ENCODE assay signal across 23 mouse cellular contexts in the genomic region with DNA sequence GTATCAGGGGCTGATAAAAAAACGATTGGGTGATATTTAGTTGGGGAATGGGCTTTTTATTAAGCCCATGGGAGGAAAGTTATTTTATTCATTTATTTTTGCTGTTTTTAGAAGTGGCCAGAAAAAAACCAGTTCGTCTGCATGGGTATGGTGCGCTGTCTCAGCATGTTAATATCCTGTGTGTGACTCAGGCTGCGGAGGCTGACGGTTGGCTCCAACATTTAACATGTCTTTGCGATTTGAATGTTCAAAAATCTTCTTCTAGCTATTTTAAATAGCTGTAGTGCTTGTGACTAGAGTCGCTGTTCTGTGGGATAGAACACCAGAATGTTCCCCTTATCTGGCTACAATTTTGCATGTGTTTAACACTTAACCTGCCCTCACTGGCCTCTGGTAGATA.
DNase-seq lines count a peak whose midpoint lies in the region; ATAC-seq and TF ChIP-seq lines count a peak whose summit lies in the region.
"Had no signal": no experiment of that assay in that cellular context is flagged by ENCODE, and none has a peak within 500 bp of the region (broad histone marks: within the 10 kb centered on the region; RNA-seq: fewer than 3 reads in every experiment).

No protein-coding gene starts in this region.

- intact Hi-C loops in left cerebral cortex, postnatal 14 days (cut with DNase I) = no loop called here
- intact Hi-C loops in left cerebral cortex, postnatal 10 days (cut with DNase I) = no loop called here

- WGBS in heart, embryonic 11.5 days (ENCODE audit: insufficient replicate concordance) = 78% methylated on average over 7 of the region's 7 CpGs
- WGBS in macrophage (ENCODE audit: missing documents) = 86% methylated on average over 7 of the region's 7 CpGs
- 86% methylated on average over 7 of the region's 7 CpGs for WGBS in midbrain, embryonic 15.5 days

- no peak overlapping the region for H3K27ac ChIP-seq in heart, embryonic 11.5 days (ENCODE audit: low read depth, low read length)
- peak overlapping the region; percentile 67 for H3K27ac ChIP-seq in cortical plate, adult 2 months (ENCODE audit: insufficient read depth, low read length)
- H3K27ac ChIP-seq in macrophage = peak overlapping the region; percentile 28; the same call in 1 of the 2 replicates
- H3K27ac ChIP-seq in midbrain, embryonic 15.5 days = no peak overlapping the region
- H3K27ac ChIP-seq: forebrain, embryonic 10.5 days; heart, adult 2 months; hindbrain, embryonic 12.5 days; liver, embryonic 13.5 days; midbrain, embryonic 12.5 days had no signal

- no peaks in the 10 kb centered on the region for H3K4me1 ChIP-seq in heart, embryonic 11.5 days (ENCODE audit: control insufficient read depth, insufficient read depth, low read length)
- peaks cover 2% of the 10 kb centered on the region; the same call in 1 of the 2 replicates for H3K4me1 ChIP-seq in cortical plate, adult 2 months (ENCODE audit: control insufficient read depth, insufficient read depth, low read length)
- H3K4me1 ChIP-seq in midbrain, embryonic 15.5 days = no peaks in the 10 kb centered on the region
- H3K4me1 ChIP-seq: forebrain, embryonic 10.5 days; hindbrain, embryonic 12.5 days; liver, embryonic 13.5 days; midbrain, embryonic 12.5 days had no signal

- ATAC-seq in heart, embryonic 11.5 days (replicated peaks; ENCODE audit: insufficient number of reproducible peaks, low FRiP score, low TSS enrichment) = no peak
- ATAC-seq in midbrain, embryonic 15.5 days (replicated peaks) = no peak
- ATAC-seq: forebrain, postnatal 0 days; intestine, postnatal 0 days; Patski had no signal

- H3K9ac ChIP-seq in heart, embryonic 11.5 days (ENCODE audit: low read depth, low read length) = no peak overlapping the region
- no peak overlapping the region for H3K9ac ChIP-seq in midbrain, embryonic 15.5 days
- H3K9ac ChIP-seq: forebrain, postnatal 0 days; hindbrain, embryonic 12.5 days; liver, embryonic 13.5 days; midbrain, embryonic 12.5 days had no signal

- TF ChIP-seq CTCF in cortical plate, adult 2 months (IDR thresholded peaks at IDR 0.05; ENCODE audit: extremely low read depth, insufficient read depth, low read length) = no peak

- peak; percentile 35 for DNase-seq in heart, adult 11 months
- DNase-seq in left cerebral cortex, postnatal 14 days (ENCODE audit: low spot score in 2 of 2) = peak; percentile 45 to 62
- no peak for DNase-seq in left cerebral cortex, postnatal 10 days (ENCODE audit: extremely low spot score in 1 of 2, low spot score in 2 of 2)
- DNase-seq: adrenal gland, postnatal 36 days; cerebellum, adult 11-12 months; cerebellum, postnatal 10 days; forebrain, postnatal 0 days; gastrocnemius, postnatal 14 days; heart, adult 2 months; kidney, postnatal 4 days; liver, embryonic 13.5 days; lung, adult 2 months; lung, postnatal 14 days; spleen, adult 18-20 months had no signal

- H3K79me2 ChIP-seq in macrophage (ENCODE audit: inconsistent target) = no peaks in the 10 kb centered on the region

- no peaks in the 10 kb centered on the region for H3K27me3 ChIP-seq in heart, embryonic 11.5 days (ENCODE audit: control insufficient read depth, insufficient read depth, low read length)
- H3K27me3 ChIP-seq in midbrain, embryonic 15.5 days (replicated peaks) = no peaks in the 10 kb centered on the region
- H3K27me3 ChIP-seq: hindbrain, embryonic 12.5 days; liver, embryonic 13.5 days; midbrain, embryonic 12.5 days had no signal

- no peak overlapping the region for H3K4me2 ChIP-seq in heart, embryonic 11.5 days
- no peak overlapping the region for H3K4me2 ChIP-seq in midbrain, embryonic 15.5 days
- H3K4me2 ChIP-seq: hindbrain, embryonic 12.5 days; liver, embryonic 13.5 days; midbrain, embryonic 12.5 days had no signal

- no peak overlapping the region for H3K4me3 ChIP-seq in heart, embryonic 11.5 days (ENCODE audit: low read depth, low read length)
- no peak overlapping the region for H3K4me3 ChIP-seq in cortical plate, adult 2 months (ENCODE audit: insufficient read depth, low read length)
- H3K4me3 ChIP-seq in macrophage (ENCODE audit: inconsistent target) = no peak overlapping the region
- H3K4me3 ChIP-seq in midbrain, embryonic 15.5 days = no peak overlapping the region
- H3K4me3 ChIP-seq: forebrain, embryonic 10.5 days; heart, adult 2 months; hindbrain, embryonic 12.5 days; liver, embryonic 13.5 days; midbrain, embryonic 12.5 days had no signal

- TF ChIP-seq POLR2A in cortical plate, adult 2 months (IDR thresholded peaks at IDR 0.05; ENCODE audit: extremely low read depth, insufficient read depth, low read length) = no peak

- no peaks in the 10 kb centered on the region for H3K9me3 ChIP-seq in heart, embryonic 11.5 days (replicated peaks; ENCODE audit: control insufficient read depth, low read length)
- no peaks in the 10 kb centered on the region for H3K9me3 ChIP-seq in midbrain, embryonic 15.5 days
- H3K9me3 ChIP-seq: forebrain, embryonic 10.5 days; hindbrain, embryonic 12.5 days; liver, embryonic 13.5 days; midbrain, embryonic 12.5 days had no signal

- no peaks in the 10 kb centered on the region for H3K36me3 ChIP-seq in heart, embryonic 11.5 days (ENCODE audit: control insufficient read depth, insufficient read depth, low read length)
- H3K36me3 ChIP-seq in macrophage (ENCODE audit: inconsistent target) = no peaks in the 10 kb centered on the region
- no peaks in the 10 kb centered on the region for H3K36me3 ChIP-seq in midbrain, embryonic 15.5 days (replicated peaks)
- H3K36me3 ChIP-seq: forebrain, embryonic 10.5 days; hindbrain, embryonic 12.5 days; liver, embryonic 13.5 days; midbrain, embryonic 12.5 days had no signal

Comparison
In these comparisons a context has a peak if more than half of its experiments do, and no peak if none do; other contexts are left out.
1. DNase-seq: peak in heart, adult 11 months (single experiment) and left cerebral cortex, postnatal 14 days (2 of 2); none in left cerebral cortex, postnatal 10 days (0 of 2).
2. H3K27ac ChIP-seq: peak in cortical plate, adult 2 months (single experiment) and macrophage (single experiment); none in heart, embryonic 11.5 days (single experiment) and midbrain, embryonic 15.5 days (single experiment).